In the genomic region with DNA sequence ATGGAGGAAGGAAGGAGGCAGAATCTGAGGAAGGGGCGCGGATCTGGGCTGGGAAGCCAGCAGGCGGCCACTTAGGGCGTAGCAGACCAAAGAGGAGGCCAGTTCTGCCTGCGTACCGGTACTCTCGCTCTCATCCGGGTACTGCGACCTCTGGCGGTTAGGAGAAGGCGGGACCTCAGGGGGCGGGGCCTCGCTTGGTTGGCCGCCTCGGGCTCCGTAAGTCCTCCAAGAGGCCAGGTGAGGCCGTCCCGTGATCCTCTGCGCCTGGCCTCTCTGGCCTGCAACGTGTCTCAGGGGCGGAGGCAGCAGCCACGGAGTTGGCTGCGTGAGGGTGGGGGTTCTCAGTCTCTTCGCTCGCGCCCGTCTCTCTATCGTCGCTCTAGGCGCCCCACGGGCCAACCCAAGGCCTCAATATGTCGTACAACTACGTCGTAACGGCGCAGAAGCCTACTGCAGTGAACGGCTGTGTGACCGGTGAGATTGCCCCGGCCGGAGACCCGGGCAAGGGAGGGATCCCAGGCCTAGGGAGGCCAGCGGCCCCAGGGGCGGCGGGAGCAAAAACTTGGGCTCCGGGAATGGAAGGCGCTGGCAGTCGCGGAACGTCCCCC, we compare ENCODE assay signal across 8 mouse cellular contexts. TPM values are rescaled to one million over a fixed set of nuclear protein-coding genes. Genes with fewer than 3 reads are reported as not detected.
A peak's percentile ranks its signal among the peaks of the same experiment; 100 is the strongest.
DNase-seq lines count a peak whose midpoint lies in the region; ATAC-seq and TF ChIP-seq lines count a peak whose summit lies in the region.

Gene Ddb1, plus strand, starts transcription at position 35 of the 608 bp plus-strand sequence.
Gene Tkfc, minus strand, starts transcription at position 362 of the 608 bp plus-strand sequence.

- peak; percentile 89 for DNase-seq in Patski (ENCODE audit: low read depth, low spot score)
- DNase-seq in cerebellum, postnatal 14 days = peak; percentile 100
- DNase-seq in frontal cortex, postnatal 25 days (ENCODE audit: low spot score in 2 of 2) = peak; percentile 98 to 99
- peak; percentile 99 for DNase-seq in hindbrain, embryonic 14.5 days (ENCODE audit: low spot score)
- DNase-seq in layer of hippocampus, postnatal 36 days = peak; percentile 98 to 99
- DNase-seq in lung, postnatal 36 days = peak; percentile 99
- peak; percentile 99 for DNase-seq in retina, postnatal 1 day
- DNase-seq in urinary bladder, adult 18-20 months (ENCODE audit: low spot score in 2 of 2) = peak; percentile 97 to 99

- H3K9ac ChIP-seq in hindbrain, embryonic 14.5 days = peak within 1 kb of the TSS; percentile 94

- TF ChIP-seq CTCF in Patski (IDR thresholded peaks at IDR 0.05) = peak; percentile 62

- in situ Hi-C loops in Patski (cut with MboI; ENCODE audit: low pct_unique_long_range_greater_than_20kb) = no loop called here

- peak within 1 kb of the TSS; percentile 72 for H3K4me2 ChIP-seq in hindbrain, embryonic 14.5 days (replicated peaks)

- peak; percentile 75 for ATAC-seq in Patski
- ATAC-seq in hindbrain, embryonic 14.5 days (ENCODE audit: low FRiP score) = peak; percentile 97

- H3K4me3 ChIP-seq in hindbrain, embryonic 14.5 days (replicated peaks; ENCODE audit: low read length) = peak within 1 kb of the TSS; percentile 97

- peak within 1 kb of the TSS; percentile 94 for H3K27ac ChIP-seq in hindbrain, embryonic 14.5 days

- CTCF ChIA-PET in Patski (lab: Charles Lee) = interaction anchor here (0.8 to 5.1 kb wide), 10 partner anchors 8 to 46 kb away, joined by 3 to 49 read pairs (median 3); partner anchors contain the start of genes Cyb561a3 and Tmem138

- H3K9me3 ChIP-seq in hindbrain, embryonic 14.5 days (ENCODE audit: control insufficient read depth, low read length) = no peaks in the 10 kb centered on the region

- POLR2A ChIA-PET in Patski (lab: Charles Lee) = interaction anchor here (0.9 to 3.6 kb wide), 8 partner anchors 11 to 49 kb away, joined by 3 to 17 read pairs (median 6); partner anchors contain the start of genes Cyb561a3, Tmem138 and Tmem216

- under 1% methylated on average over 48 of the region's 49 CpGs for WGBS in hindbrain, embryonic 14.5 days

- no peaks in the 10 kb centered on the region for H3K27me3 ChIP-seq in Patski
- no peaks in the 10 kb centered on the region for H3K27me3 ChIP-seq in hindbrain, embryonic 14.5 days (ENCODE audit: control insufficient read depth, insufficient read depth, low read length)

- peaks cover 29% of the 10 kb centered on the region for H3K4me1 ChIP-seq in hindbrain, embryonic 14.5 days (replicated peaks; ENCODE audit: control insufficient read depth, insufficient read depth, low read length)

- peaks cover 38% of the 10 kb centered on the region for H3K36me3 ChIP-seq in hindbrain, embryonic 14.5 days (replicated peaks; ENCODE audit: control insufficient read depth, insufficient read depth)

RNA-seq across cellular contexts. Expression of gene Ddb1, which starts in this region (rescaled TPM):
- 622 TPM for polyA plus RNA-seq in Patski (2021)
- polyA plus RNA-seq in hindbrain, embryonic 14.5 days (2014; fragmentation: Nextera tagmentation; extraction: Ambion mirVana) = 219 and 240 TPM in 2 replicates
- total RNA-seq in layer of hippocampus, postnatal 36 days (2021) = 100 to 1,000 TPM; 200 to 203 TPM

RNA-seq across cellular contexts. Expression of gene Tkfc, which starts in this region (rescaled TPM):
- 39.4 TPM for polyA plus RNA-seq in Patski (2021)
- polyA plus RNA-seq in hindbrain, embryonic 14.5 days (2014; fragmentation: Nextera tagmentation; extraction: Ambion mirVana) = 25.4 and 26.8 TPM in 2 replicates
- total RNA-seq in layer of hippocampus, postnatal 36 days (2021) = 10 to 100 TPM; 18.7 to 20.1 TPM

Comparison
In these comparisons a context has a peak if more than half of its experiments do, and no peak if none do; other contexts are left out.
1. Peak in every context shown above with its lines: DNase-seq, ATAC-seq, H3K4me3 ChIP-seq and H3K27ac ChIP-seq.